In genomic region chr7:130959868-130960267, GRCm38 (mm10) we compare ENCODE assay signal across 7 mouse cellular contexts. TPM values are rescaled to one million over a fixed set of nuclear protein-coding genes. Genes with fewer than 3 reads are reported as not detected.
DNase-seq lines count a peak whose midpoint lies in the region; ATAC-seq and TF ChIP-seq lines count a peak whose summit lies in the region.

No protein-coding gene starts in this region.

- no peak overlapping the region for H3K4me3 ChIP-seq in heart, adult 2 months
- H3K4me3 ChIP-seq in kidney, embryonic 16.5 days (ENCODE audit: low read length): no peak overlapping the region
- H3K4me3 ChIP-seq in small intestine, adult 2 months (ENCODE audit: low read depth, low read length): no peak overlapping the region

- H3K9me3 ChIP-seq in kidney, embryonic 16.5 days (ENCODE audit: low read length): no peaks in the 10 kb centered on the region

- peaks cover 12% of the 10 kb centered on the region for H3K36me3 ChIP-seq in heart, adult 2 months (ENCODE audit: control insufficient read depth, insufficient read depth, low read length)
- no peaks in the 10 kb centered on the region for H3K36me3 ChIP-seq in kidney, embryonic 16.5 days (ENCODE audit: insufficient read depth, low read length)
- no peaks in the 10 kb centered on the region for H3K36me3 ChIP-seq in small intestine, adult 2 months (ENCODE audit: control insufficient read depth, insufficient read depth, low read length)

- WGBS in heart, adult 2 months: 23% methylated on average over 7 of the region's 7 CpGs
- WGBS in kidney, embryonic 16.5 days: 54% methylated on average over 7 of the region's 7 CpGs
- 27% methylated on average over 7 of the region's 7 CpGs for WGBS in small intestine, adult 2 months

- peak; percentile 91 for TF ChIP-seq EP300 in heart, adult 2 months (IDR thresholded peaks at IDR 0.05; ENCODE audit: insufficient read depth, low read depth, low read length)

- peak; percentile 27; the same call in 1 of the 2 replicates for ATAC-seq in kidney, embryonic 16.5 days (ENCODE audit: low FRiP score, low TSS enrichment)
- no peak for ATAC-seq in megakaryocyte, adult 5-6 weeks (ENCODE audit: poor library complexity, severe bottlenecking)

- no peak for TF ChIP-seq CTCF in heart, adult 2 months (IDR thresholded peaks at IDR 0.05)
- no peak for TF ChIP-seq CTCF in small intestine, adult 2 months (IDR thresholded peaks at IDR 0.05; ENCODE audit: extremely low read depth, insufficient read length, insufficient replicate concordance, low read depth, low read length)

- DNase-seq in ovary, postnatal 36 days (ENCODE audit: low spot score): peak; percentile 51
- DNase-seq in ovary, adult 18-20 months (ENCODE audit: low spot score): no peak
- DNase-seq in heart, adult 2 months: peak; percentile 82 to 86
- no peak for DNase-seq in natural killer cell, adult 2 months (ENCODE audit: low spot score in 2 of 2)

- no peak for TF ChIP-seq POLR2A in heart, adult 2 months (IDR thresholded peaks at IDR 0.05; ENCODE audit: insufficient read depth, low read depth, low read length)
- TF ChIP-seq POLR2A in small intestine, adult 2 months (IDR thresholded peaks at IDR 0.05; ENCODE audit: low read depth, low read length): no peak

- H3K79me2 ChIP-seq in heart, adult 2 months (replicated peaks; ENCODE audit: control insufficient read depth, insufficient read depth, low read length): no peaks in the 10 kb centered on the region

- peak overlapping the region; percentile 55 for H3K27ac ChIP-seq in heart, adult 2 months
- H3K27ac ChIP-seq in kidney, embryonic 16.5 days (ENCODE audit: low read length): no peak overlapping the region
- peak overlapping the region; percentile 24; the same call in 1 of the 2 replicates for H3K27ac ChIP-seq in small intestine, adult 2 months (ENCODE audit: insufficient read depth, low read depth, low read length)

- H3K9ac ChIP-seq in heart, adult 2 months (ENCODE audit: low read depth, low read length): no peak overlapping the region
- no peak overlapping the region for H3K9ac ChIP-seq in kidney, embryonic 16.5 days (replicated peaks; ENCODE audit: low read length)

- no peaks in the 10 kb centered on the region for H3K27me3 ChIP-seq in heart, adult 2 months (ENCODE audit: control insufficient read depth, insufficient read depth, low read length)
- H3K27me3 ChIP-seq in kidney, embryonic 16.5 days (ENCODE audit: insufficient read depth, low read length): no peaks in the 10 kb centered on the region
- H3K27me3 ChIP-seq in small intestine, adult 2 months (ENCODE audit: control insufficient read depth, insufficient read depth, low read length): no peaks in the 10 kb centered on the region

- intact Hi-C loops in heart, adult 2 months (cut with DNase I): no loop called here

- H3K4me2 ChIP-seq in kidney, embryonic 16.5 days (replicated peaks; ENCODE audit: low read depth, low read length): no peak overlapping the region

- H3K4me1 ChIP-seq in heart, adult 2 months (ENCODE audit: control insufficient read depth, insufficient read depth, low read length): peaks cover 22% of the 10 kb centered on the region
- peaks cover 11% of the 10 kb centered on the region for H3K4me1 ChIP-seq in kidney, embryonic 16.5 days (ENCODE audit: insufficient read depth, low read length)
- no peaks in the 10 kb centered on the region; the same call in 1 of the 2 replicates for H3K4me1 ChIP-seq in small intestine, adult 2 months (ENCODE audit: control insufficient read depth, insufficient read depth, insufficient read length, low read length)

RNA-seq across cellular contexts. Expression of gene Htra1, which starts 24.0 kb away (rescaled TPM):
- total RNA-seq in heart, adult 2 months (2021): 100 to 1,000 TPM; 102 to 117 TPM
- polyA plus RNA-seq in heart, adult 2 months (2012; rRNA removed): 85.7 and 91.1 TPM in 2 replicates
- 8.3 and 13.4 TPM in 2 replicates for polyA plus RNA-seq in kidney, embryonic 16.5 days (2015; fragmentation: Nextera tagmentation; extraction: Ambion mirVana)
- 30.2 and 35.8 TPM in 2 replicates for polyA plus RNA-seq in small intestine, adult 2 months (2012; rRNA removed)
- 0.68 TPM in 1 of 2 replicates, not detected in the other for total RNA-seq in megakaryocyte, adult 5-6 weeks (2015)
- 0.65 TPM in 1 of 2 replicates, not detected in the other for total RNA-seq in megakaryocyte, adult 5-6 weeks (2017)

Comparison
In these comparisons a context has a peak if more than half of its experiments do, and no peak if none do; other contexts are left out.
1. DNase-seq: peak in ovary, postnatal 36 days (single experiment) and heart, adult 2 months (2 of 2); none in ovary, adult 18-20 months (single experiment) and natural killer cell, adult 2 months (0 of 2).